Mouse (Mus musculus) megakaryocyte, adult 5-6 weeks (primary cell): ENCODE data around the gene Gpr107. TPM values are rescaled to one million over a fixed set of nuclear protein-coding genes. Genes with fewer than 3 reads are reported as not detected.

Experiments
- ATAC-seq: 2 replicates; pipeline ENCODE4 v1.8.0; 2016; ENCODE audit warnings: mild to moderate bottlenecking, inconsistent platforms; ENCODE audit not compliant: poor library complexity, severe bottlenecking
- total RNA-seq, 2 experiments: library from RNA; stranded (forward) in 1 of 2; stranded (reverse) in 1 of 2; fragments of 153-499, 151-499 nt in 1 of 2; fragments of 221-1000, 200-1000 nt in 1 of 2; gene quantifications; 2 replicates each; pipeline versions ENCODE4 v1.2.3 to v1.2.4; 2015 to 2017

Gpr107 gene
- total RNA-seq, 2 experiments from 2014 or later: 22.2 to 29.2 TPM

DNA sequence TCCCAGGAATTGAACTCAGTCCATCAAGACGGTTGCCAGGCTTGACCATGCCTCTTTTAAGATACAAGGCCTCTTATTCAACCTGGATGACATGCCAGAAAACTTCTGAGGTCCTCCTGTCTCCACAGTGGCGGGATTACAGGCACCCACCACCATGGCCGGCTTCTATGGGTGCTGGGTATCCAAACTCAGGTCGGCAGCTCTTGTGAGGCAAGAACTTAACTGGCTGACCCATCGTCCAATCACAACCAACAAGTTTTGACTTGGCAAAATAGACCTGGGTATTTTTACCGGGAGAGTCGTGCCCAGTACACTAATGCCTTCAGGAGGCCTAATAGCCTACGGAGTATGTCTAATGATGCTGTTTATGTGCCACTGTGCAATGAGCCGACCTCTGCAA lies 26.1 kb upstream of the Gpr107 start:
- no peak for ATAC-seq

GRCm38 (mm10) chr2:31127219-31127618 lies 24.9 kb upstream of the Gpr107 start:
- peak; percentile 71 for ATAC-seq

DNA sequence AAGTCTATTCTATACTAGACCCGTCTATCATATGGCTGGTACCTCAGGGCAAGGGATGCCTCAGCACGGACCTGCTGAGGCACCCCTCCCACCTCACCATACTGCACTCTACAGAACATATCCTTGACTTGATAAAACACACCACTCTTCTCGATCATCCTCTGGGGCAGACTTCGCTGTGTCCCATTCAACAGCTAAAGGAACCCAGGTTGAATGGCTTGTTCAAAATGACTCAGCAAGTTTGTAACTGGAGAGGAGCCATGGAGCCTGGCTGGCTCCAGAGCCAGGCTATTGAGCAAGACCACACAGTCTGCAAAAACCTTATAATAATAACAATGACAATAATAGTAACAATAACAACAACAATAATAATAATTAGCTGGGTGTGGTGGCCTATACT lies 24.2 kb upstream of the Gpr107 start:
- ATAC-seq: no peak

DNA sequence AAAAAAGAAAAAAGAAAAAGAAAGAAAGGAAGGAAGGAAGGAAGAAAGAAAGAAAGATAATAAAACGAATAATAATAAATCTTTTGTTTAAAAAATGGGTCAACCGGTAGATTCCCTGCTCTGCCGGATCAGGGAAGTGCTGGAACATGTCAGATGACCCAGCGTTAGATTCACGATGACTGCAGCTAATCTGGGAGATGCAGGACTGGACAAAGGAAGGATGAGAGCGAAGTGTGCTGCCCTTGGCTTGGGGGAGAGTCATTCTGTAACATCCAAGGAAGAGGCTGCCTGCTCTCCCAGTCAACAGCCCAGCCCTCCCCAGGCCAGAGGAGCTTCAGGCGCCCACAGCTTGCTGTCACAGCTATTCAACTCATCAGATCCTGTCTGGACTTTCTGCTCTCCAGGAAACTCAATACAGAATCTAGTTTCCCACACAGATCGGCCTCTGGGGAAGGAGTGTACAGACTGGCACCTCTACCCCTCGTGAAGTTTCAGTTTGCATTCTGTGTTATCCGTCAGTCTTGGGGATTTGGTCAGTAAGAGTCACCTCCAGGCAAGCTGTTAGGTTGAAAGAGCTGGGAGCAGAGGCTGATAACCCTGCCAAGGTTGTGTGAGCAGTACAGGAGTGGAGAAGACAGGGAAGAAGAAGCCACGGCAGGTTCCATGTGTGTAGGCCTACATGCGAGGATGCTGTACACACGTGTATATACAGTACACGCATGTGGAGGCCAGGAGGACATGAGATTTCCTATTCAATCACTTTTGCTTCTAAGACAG lies 22.2 kb upstream of the Gpr107 start:
- ATAC-seq: no peak

GRCm38 (mm10) chr2:31130815-31131299 lies 21.3 kb upstream of the Gpr107 start:
- ATAC-seq: peak; percentile 61

DNA sequence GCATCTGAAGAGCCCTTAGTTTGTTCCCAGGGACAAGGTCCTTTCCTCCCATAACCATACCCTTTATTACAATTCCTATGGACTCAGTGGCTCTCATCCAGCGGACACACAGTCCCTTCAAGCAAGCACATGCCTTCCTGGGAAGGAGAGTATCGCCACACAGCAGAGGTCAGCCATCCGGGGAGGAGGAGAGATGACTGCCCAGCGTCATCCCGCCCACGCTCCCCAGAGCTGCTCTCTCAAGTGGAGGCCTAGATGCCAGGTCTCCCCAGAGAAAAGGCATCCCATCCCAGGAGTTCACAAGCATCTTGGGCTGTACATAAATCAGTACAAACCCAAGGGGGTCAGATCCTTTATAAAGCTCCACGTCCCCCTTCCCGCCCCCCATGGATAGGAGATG lies 19.4 kb upstream of the Gpr107 start:
- ATAC-seq: no peak

DNA sequence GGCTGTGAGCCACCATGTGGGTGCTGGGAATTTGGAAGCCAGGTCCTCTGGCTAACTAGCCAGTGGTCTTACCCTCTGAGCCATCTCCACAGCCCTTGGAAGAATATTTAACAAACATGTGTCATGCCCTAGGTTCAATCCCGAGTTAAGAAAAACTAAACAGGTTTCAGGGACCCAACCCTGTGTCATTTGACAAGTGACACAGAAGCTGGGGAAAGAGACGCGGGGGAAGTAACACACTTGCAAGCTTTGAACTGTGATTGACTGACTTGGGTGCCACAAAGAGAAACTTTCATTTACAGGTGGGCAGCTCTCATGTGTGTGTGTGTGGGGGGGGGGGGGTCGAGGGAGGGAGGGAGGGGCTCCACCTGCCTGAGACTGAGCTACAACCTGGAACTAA lies 18.1 kb upstream of the Gpr107 start:
- no peak for ATAC-seq

GRCm38 (mm10) chr2:31135512-31135931 lies 16.6 kb upstream of the Gpr107 start:
- peak; percentile 37; the same call in 1 of the 2 replicates for ATAC-seq

GRCm38 (mm10) chr2:31136338-31136737 lies 15.8 kb upstream of the Gpr107 start:
- ATAC-seq: no peak

- ATAC-seq: no peak
These were observed 15.0 kb upstream of the Gpr107 start for GRCm38 (mm10) chr2:31137018-31137590.

GRCm38 (mm10) chr2:31139174-31139632 lies 12.9 kb upstream of the Gpr107 start:
- ATAC-seq: no peak

DNA sequence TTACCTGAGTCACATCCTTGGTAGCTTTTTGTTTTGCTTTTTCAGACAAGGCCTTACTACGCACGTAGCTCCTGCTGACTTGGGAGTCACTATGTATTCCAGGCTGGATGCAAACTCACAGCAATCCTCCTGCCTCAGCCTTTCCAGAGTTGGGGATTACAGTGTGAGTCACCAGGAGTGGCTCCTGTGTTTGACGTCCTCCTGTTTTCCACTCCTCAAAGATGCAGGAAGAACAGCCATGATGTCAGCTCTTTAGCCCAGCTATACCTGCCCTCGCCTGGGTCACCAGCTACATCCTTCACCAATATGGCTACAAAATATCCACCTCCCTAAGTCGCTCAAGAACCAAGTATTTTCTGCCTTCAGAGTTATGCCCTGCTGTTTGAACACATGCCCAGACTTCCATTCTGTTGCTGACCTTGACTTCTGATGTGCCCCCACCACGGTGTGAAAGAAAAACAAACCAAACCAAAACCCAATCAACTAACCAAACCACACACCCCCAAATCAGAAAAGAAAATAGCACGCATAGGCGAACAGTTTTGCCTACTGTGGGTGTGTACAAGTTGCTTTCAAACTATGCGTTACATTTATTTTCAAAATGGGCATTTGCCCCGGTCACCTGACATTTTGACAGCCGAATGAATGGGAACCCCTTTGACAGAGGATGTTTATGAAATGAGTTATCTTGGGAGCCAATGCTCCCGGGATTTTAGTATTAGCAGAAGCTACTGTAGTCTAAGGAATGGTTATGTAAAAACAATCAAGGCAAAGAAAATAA lies 11.9 kb upstream of the Gpr107 start:
- no peak for ATAC-seq

DNA sequence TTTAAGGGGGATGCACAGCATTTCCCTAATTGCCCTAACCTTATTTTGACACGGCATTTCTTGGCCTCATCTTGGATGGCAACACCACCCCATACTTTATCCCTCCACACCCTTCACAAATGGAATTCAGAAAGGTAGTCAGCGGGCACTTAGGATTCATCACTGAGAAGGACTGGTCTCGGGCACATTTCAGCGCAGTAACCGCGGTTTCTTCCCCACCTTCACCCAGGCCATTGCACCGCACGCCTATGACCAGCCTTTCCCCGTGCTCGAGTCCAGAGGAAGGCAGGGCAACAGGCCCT lies 11.4 kb upstream of the Gpr107 start:
- peak; percentile 33 for ATAC-seq

GRCm38 (mm10) chr2:31141074-31141866 lies 10.8 kb upstream of the Gpr107 start:
- ATAC-seq: no peak

DNA sequence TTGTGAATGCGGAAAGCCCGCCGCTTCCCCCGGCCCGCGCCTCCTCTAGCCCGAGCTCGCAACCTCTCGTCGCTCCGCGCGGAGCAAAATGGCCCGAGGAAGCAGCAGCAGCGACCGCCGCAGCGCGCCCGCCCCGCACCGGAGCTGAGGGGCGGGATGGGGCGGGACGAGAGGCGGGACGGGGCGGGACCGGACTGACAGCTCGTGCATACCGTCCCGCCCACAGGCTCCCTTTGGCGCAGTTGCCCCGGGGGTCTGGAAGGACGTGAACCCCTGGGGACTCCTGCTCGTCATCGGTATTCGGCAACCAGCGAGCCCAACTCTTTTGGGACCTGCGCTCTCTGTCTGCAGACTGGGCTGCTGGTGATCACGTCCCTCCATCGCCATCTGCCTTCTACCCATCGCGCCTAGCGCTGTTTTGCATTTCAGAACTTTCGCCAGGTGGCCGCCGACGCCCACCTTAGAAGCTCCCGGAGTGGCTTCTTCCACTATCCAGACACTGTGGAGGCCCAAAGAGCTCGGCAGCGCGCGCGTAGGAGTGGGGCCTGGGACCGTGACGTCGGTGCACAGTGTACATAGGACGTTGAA lies 10.2 kb upstream of the Gpr107 start, which contains the start of gene Fnbp1:
Gene Fnbp1 (minus strand): TSS at position 142 of the 588 bp plus-strand sequence.
- peak; percentile 80 for ATAC-seq

- ATAC-seq: no peak
These were observed 9.6 kb upstream of the Gpr107 start for GRCm38 (mm10) chr2:31142505-31142904.

GRCm38 (mm10) chr2:31143326-31143725 lies 8.8 kb upstream of the Gpr107 start:
- ATAC-seq: 0 out of 2 replicates have a peak, but pooled peaks have one; percentile 22

DNA sequence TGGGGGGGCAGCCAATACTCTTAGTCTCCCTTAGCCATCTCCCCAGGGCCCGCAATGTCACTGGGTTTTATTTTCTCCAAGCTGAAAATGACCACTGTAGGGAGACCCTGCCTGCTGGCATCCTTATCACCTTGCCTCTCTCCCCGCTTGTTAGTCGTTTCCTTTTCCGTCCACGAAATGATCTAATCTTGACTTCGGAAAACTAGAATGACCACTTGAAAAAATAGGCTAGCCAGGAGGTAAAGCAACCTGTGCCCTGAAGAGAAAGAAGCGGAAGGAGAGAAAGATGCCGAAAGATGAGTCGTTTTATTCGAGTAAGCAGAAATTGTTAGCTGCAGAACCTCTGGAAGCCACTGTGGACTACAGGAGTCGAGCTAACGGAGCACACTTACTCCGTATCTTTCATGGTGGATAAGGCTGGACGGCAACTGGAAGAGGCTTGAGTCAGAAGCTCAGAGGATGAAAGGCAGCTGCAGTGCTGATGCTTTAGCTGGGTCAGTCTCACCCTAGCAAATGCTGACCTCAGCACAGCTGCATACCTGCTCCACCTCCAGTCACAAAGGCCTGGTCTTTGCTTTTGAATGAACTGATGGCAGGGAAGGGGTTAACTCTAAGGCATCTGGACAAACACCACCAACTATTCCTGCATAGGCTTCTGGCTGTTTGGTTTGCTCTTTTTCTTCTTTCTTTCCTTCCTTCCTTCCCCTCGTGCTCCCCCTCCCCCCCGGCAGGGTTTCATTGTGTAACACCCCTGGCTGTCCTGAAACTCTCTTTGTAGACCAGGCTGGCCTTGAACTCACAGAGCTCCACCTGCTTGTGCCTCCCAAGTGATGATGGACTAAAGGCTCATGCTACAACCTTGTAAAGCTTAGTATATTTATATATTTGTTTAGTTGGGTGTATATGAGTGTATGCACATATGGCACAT lies 8.1 kb upstream of the Gpr107 start:
- ATAC-seq: no peak

- no peak for ATAC-seq
These were observed 7.2 kb upstream of the Gpr107 start for GRCm38 (mm10) chr2:31144901-31145300.
